Mouse (Mus musculus): ENCODE measurements around the gene Cacna2d1.

The Cacna2d1 gene

DNA sequence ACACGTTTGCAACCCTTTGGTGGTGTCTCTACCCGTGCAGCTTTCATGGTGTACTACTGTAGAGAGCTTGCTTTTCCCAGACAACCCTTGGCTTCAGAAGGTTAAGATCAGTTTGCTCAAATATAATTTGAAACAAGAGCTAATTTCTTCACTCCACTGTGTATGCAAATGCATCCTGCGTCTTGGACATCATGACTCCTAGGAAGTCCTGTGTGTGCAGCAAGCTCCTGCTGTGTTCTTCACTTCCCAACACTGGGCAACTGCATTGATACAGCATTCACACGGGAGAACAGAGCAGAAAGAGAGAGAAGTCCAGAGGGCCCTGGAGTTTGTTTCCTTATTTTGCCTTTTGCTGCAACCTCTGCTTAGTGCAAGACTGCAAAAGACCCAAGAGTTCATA, 48.1 kb downstream of the Cacna2d1 start:
- in situ Hi-C loops (cut with MboI, MseI): loop anchor here in 1 of 2 experiments (25.0 kb wide), 1 partner anchor 1970 kb away; no protein-coding TSS in a partner anchor

DNA sequence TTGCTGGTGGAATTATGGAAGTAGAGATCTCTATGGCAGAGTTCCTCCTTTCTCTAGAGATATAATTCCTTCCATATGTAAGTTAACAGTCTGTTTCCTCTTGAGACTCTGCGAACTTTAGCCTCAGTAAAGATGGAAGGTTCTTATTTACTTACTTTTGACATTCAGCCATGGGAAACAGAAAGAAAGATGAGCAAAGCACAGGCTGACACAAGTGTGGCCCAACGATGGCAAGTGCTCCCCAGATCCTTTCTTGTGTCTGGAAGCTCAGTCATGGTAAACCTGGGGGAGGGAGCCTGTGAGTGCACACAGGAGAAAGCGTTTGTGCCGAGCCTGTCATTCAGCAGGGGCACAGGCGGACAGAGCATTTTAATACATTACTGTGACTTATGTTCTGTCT, 48.9 kb downstream of the Cacna2d1 start:
- in situ Hi-C loops (cut with MboI, MseI): loop anchor here in 1 of 2 experiments (25.0 kb wide), 1 partner anchor 1971 kb away; no protein-coding TSS in a partner anchor

DNA sequence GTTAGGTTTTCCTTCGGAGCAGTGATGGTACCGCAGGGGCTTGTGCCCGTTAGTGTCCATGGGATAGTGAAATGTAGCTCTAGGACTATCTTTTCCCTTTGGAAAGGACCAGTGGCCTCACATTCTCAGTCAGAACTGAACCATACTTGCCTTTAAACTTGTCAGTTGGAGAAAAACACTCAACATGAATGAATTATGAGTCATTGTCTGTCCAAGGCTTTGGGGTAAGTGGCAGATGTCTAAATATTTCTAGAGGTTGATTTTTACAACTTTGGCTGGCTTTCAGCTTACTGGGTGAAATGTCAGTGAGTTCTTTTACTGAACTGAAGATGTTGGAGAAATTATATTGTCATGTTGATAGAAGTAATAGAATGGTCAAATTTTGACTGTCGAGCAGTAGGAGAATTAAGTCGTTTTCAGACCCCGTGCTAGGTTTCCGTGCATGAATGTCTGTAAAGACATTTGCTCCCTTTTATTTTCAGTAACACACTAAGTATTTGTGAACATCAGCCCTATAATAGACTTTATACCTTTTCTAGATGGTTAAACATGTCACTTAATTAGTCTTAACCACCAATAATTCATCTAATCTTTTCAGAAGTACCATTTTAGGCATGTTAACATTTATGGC, 50.9 kb downstream of the Cacna2d1 start:
- in situ Hi-C loops (cut with MboI, MseI): loop anchor here in 1 of 2 experiments (25.0 kb wide), 1 partner anchor 1973 kb away; no protein-coding TSS in a partner anchor

DNA sequence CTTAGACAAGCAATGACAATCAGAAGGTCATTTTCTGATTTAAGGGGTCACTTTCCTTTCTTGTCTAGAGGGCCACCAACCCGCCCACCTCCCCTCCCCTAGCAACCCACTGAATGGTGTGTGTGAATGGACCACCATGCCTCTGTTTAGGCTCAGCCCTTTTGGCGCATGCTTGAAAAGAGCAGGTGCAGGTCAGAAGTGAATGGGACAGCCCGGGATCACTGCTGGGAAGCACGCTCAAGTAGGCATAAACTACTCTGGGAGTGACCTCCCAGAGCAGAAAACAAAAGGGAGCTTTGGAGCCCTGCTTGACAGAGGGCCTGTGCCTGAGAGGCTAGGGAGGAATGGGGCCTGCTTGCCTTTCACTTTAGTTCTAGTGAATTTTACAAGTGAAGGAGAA, 51.4 kb downstream of the Cacna2d1 start:
- in situ Hi-C loops (cut with MboI, MseI): loop anchor here in 1 of 2 experiments (25.0 kb wide), 1 partner anchor 1974 kb away; no protein-coding TSS in a partner anchor

DNA sequence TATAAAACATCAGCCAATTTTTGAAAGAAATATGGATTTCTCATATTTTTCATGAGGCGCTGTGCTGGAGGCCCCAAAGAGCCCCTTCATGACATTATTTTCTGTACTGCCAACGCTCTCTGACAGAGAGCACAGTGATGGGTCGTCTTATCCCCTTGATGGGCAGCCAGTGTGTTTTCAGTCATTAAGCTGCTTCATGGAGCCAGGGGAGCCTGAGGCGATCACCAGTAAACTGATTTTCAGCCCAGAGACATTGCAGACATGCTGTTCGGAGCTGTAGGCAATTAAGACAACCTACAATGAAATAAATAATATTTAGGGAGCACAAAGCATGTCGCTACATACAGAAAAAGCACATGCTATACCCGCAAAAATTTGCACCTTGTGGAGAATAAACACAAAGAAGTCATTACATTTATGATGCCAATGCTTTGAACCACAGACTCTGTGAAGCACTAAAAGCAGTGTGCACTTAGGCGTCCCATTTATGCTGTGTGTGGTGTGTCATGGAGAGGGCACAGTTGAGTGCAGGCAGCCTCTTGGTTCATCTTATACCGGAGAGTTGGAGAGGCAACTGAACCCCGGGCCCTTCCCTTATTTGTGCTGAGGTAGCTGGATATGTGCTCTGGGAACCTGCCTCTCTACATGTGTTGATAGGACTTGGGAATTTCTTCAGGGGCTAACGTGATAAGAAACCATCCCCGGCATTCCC, 57.1 kb downstream of the Cacna2d1 start:
- in situ Hi-C loops (cut with MboI, MseI): loop anchor here in 1 of 2 experiments (25.0 kb wide), 1 partner anchor 1979 kb away; no protein-coding TSS in a partner anchor

DNA sequence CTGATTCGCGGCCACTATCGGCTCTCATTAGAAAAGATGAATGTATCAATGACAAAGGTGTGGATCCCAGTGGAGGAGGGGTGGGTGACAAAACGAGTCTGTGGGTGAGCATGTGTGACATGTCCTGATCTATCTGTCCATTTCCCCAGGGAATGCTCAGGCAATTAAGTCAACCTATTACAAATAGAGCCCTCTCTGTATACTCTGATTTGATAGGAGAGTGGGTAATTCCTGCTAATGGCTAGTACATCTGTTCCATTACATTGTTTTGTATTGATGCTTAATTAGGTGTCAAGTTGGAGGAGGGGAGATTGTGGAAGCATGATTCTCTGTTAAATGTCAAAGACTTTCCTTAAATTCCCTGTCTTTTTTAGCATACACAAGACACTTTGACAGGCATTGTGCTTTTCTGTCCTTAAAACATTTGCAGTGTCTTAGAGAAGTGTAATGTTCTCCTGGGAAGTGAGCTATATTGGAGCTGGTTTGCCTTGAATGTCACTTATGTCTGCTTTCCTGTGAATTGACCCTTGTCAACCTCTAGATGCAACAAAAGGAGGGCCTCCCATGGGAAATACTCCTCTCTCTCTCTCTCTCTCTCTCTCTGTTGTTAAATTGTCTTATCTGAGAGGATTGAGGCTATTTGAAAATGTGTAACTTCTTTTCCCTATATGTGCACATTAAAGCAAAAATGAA, 58.9 kb downstream of the Cacna2d1 start:
- in situ Hi-C loops (cut with MboI, MseI): loop anchor here in 1 of 2 experiments (25.0 kb wide), 1 partner anchor 1981 kb away; no protein-coding TSS in a partner anchor

DNA sequence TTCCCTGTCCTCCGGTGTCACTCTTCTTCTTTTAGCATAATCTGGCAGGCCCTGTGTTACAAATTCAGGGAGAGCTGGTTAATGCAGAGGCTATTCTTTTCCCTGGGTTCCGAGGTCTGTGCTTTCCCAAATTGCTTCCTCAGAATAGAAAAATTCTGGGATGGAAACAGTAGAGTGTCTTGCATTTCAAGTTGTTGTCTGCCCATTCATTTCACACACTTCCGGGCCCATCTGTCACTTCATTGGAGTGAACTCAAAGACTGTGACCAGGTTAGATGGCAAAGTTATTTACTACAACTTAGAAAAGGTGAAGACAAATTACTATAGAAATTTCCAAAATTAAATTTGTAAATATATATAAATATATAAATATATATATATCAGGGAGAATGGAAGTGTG, 62.7 kb downstream of the Cacna2d1 start:
- in situ Hi-C loops (cut with MboI, MseI): loop anchor here in 1 of 2 experiments (25.0 kb wide), 1 partner anchor 1985 kb away; no protein-coding TSS in a partner anchor

DNA sequence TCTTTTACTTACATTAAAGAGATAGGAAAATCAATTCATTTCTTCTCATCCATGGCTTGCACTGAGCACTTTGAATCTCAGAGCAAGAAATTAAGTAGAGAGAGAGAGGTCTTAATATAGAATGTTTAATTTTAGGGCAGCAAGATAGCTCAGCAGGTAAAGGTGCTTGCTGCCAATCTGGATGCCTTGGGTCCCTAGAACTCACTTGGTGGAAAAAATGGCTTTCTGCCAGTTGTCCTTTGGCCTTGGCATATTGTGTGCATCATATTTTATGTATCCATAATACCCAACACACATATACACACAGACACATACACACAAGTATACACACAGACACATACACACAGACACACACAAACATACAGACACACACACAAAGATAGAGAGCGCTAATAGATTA, 63.3 kb downstream of the Cacna2d1 start:
- in situ Hi-C loops (cut with MboI, MseI): loop anchor here in 1 of 2 experiments (25.0 kb wide), 1 partner anchor 1985 kb away; no protein-coding TSS in a partner anchor

DNA sequence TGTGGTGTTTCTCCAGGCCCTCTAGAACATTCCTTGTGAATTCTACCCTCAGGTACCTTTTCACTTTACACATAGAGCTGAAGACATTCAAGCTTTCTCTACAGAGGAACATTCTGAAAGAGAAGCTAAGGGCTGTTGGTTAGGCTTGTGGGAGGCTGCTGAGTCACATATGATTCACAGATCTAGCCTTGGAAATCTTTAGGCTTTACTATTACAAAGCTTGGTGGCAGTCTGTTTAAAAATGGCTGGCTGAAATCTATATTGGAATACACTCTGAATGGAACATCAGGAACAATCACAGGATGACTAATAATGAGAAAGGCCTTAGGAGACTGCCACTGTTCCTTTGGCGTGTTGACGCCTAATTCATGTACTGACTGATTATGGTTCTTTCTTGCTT, 66.4 kb downstream of the Cacna2d1 start:
- in situ Hi-C loops (cut with MboI, MseI): loop anchor here in 1 of 2 experiments (10.0 kb wide), 1 partner anchor 894 kb away; no protein-coding TSS in a partner anchor

DNA sequence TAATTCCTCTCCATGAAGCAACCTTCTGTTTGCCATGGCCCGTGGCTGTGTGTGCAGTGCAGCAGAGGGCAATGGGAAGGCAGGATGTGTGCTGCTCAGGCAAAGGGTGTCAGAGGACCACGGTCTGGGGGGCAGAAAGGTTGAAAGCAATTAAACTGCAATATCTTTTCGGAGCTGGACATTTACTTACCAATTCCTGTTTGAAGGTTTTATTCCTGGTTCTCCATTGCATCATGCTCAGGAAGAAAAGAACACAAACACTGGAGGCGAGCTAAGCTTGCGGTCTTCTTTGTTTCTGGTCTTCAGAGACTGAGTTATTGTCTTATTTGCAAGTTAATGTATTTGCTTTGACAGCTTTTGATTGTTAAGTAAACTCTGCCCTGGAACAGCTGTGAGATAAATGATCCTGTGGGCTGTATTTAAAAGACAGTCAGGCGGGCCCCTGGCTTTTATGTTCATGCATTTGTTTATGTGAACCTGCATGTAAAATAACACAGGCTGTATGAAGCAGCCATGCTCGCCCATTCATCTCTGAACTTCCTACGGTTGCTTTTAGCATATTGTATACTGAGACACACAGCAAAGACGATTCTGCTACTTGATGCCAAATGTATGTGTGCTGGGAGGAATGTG, 68.1 kb downstream of the Cacna2d1 start:
- in situ Hi-C loops (cut with MboI, MseI): loop anchor here in 1 of 2 experiments (10.0 kb wide), 1 partner anchor 892 kb away; no protein-coding TSS in a partner anchor

DNA sequence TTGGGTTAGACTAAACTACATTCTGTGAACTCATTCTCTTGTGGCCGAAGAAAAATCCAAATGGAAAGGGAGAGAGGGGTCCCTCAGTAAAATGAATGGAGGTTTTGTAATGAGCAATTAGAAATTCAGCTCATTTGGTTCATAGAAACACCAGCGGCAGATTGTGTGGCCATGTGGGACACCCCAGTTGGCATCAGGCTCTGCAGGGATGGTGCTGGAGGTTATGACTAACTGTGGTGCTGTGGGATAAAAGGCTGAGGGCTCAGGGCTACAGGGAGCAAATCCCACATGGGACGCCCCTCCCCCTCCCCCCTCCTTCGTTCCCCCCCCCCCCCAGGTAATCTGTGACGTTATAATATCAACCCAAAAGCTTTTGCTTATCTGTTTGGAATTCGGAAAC, 69.8 kb downstream of the Cacna2d1 start:
- in situ Hi-C loops (cut with MboI, MseI): loop anchor here in 1 of 2 experiments (10.0 kb wide), 1 partner anchor 890 kb away; no protein-coding TSS in a partner anchor

DNA sequence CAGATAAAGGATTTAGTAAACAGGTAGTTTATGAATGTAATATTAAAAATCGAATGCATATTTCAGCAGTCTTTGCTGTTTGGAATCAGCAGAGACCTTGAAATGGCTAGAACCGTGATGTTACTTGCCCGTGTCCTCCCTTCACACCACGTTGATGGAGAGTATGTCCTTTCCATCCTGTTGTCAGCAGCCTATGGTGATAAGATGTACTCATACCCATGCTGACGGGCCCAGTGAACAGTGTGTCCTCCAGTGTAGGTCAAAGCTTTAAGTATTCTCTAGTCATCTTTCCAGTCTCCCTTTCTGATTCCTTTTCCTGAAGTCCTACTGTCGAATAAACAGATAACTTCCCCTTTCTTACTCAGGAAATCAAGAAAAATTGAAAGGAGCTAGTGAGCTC, 72.5 kb downstream of the Cacna2d1 start:
- in situ Hi-C loops (cut with MboI, MseI): loop anchor here in 1 of 2 experiments (10.0 kb wide), 1 partner anchor 888 kb away; no protein-coding TSS in a partner anchor

DNA sequence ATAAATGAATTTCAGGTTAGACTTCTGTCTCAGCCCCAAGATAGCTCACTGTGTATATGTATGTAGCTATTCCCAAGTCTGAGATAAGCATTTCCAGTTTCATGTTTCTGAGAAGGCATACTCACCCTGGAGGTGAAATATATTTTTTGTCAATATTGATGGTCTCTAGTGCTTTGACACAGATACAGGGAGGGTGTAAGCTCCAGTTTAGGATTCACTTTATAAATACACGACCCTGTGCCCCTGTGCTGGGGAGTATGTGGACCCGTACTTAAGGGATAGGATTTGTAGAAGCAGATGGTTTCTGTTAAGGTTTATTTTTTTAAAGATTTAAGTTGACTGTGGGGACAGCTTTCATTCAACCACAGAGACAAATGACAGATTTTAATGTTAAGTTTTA, 79.2 kb downstream of the Cacna2d1 start:
- in situ Hi-C loops (cut with MboI, MseI): no loop called here

DNA sequence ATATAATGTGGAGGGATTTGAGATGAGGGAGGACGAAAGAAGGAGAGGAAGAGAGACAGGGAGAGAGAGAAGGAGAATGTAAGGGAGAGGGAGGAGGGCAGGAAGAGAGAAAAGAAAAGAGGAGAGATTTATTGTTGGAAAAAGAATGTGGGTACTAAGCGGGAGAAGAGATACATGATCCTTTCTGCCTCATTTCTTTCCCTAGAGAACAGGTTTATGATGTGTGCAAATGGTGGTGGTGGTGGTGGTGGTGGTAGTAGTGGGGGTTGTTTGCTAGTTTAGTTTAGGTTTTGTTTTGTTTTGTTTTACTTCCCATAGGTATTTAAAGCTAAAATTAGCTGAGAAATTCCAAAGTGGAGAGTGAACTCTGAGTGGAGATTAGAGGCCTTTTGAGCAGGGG, 79.9 kb downstream of the Cacna2d1 start:
- in situ Hi-C loops (cut with MboI, MseI): no loop called here

DNA sequence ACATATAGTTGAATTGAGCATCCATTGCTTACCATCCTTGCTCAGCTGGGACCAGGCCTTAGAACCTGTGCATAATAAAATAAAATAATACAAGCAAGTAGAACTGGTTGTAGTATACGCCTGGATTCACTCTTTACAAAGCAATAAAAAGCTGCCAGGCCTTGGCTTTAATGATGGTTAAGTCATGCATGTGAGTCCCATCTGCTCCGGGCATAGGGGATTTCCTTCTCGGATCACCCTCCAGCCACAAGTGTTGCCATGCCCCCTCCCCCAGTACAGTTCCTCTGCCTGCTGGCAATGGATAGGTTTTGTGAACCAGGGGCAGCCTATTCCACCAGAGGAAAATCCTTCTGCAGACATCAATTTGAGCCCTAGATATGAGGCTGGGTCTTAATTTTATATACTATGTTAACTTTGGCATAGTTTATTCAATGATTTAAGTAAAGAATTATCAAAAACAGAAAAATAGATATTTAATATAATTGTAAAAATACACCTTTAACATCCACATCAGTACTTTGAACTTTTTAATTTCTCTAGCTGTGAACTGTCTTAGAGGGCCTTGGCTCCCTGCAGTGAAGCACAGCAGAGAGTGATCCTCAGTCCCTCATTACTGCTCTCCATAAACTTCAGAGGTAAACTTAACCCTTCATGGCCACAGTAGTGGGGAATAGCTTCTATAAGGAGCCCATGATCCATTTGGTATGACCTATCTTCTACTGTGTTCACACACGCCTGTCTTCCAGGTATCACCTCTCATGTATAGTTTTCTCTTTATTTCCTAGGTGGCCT, 90.3 kb downstream of the Cacna2d1 start:
- in situ Hi-C loops (cut with MboI, MseI): no loop called here

DNA sequence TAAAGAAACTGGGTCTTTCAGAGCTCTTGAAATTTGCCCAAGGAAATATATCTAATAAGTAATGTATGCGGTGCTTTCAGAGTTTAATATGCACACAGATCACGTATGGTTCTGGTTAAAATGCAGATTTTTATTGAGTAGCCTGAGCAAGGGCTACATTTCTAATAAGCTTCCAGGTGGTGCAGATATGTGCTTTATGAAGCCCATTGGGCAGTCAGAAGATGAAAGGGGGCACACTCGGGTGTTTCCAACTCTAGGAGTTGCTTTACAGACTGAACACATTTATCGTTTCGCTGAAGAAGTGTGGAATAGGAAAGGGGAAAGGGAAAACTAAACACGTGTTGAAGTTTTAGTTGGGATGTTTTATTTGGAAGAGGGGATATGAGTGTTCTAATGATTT, 94.4 kb downstream of the Cacna2d1 start:
- in situ Hi-C loops (cut with MboI, MseI): no loop called here

DNA sequence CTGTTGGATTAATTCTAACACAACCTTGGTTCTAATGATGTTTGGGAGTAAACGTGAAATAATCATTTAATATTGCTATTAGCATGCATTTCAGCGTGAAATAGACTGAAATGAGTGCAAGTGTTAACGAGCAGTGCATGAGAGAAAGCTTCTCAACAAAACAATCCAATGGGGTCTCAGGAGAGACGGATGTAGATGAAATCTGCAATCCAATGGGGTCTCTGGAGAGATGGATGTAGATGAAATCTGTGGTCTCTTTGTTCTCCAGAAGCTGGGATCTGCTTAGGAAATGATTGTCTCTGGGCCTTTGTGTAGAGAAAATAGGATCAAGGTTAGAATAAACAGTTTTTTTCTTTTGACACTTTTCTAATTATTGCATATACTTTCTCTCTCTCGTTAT, 95.0 kb downstream of the Cacna2d1 start:
- in situ Hi-C loops (cut with MboI, MseI): no loop called here

DNA sequence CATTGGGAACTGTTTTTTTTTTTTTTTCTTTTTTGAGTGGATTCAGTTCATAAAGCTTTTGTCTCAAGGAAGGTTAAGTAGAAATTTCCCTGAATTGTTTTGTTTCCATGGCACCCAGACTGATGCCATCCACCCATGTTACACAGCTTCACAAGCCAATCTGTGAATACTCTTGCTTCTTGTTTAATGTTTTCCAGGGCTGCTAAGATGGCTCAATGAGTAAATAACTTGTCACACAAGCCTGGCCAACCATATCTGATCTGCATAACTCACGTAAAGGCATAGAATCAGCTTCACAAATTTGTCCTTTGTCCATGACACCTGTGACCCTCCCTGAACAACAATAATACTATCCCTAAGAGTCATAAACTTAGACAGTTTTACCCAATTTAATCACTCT, 99.1 kb downstream of the Cacna2d1 start:
- in situ Hi-C loops (cut with MboI, MseI): no loop called here

DNA sequence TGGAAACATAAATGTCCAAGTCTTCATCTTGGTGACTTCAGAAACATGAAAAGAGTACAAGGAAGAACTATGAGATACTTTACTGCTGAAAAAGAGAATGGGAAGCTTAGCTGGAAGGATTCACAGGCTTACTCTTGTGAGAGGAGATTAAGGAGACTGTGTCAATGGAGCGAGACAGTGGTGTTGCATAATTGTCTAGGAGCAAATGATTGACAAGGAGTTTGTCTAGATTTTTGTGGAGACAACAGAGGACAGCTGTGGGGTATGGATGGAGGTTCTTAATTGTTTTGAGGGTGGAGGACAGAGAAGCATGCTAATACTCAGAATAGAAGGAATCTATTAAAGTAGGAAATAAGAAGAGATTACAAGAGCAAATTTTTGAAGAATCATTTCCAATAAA, 100.8 kb downstream of the Cacna2d1 start:
- in situ Hi-C loops (cut with MboI, MseI): no loop called here

DNA sequence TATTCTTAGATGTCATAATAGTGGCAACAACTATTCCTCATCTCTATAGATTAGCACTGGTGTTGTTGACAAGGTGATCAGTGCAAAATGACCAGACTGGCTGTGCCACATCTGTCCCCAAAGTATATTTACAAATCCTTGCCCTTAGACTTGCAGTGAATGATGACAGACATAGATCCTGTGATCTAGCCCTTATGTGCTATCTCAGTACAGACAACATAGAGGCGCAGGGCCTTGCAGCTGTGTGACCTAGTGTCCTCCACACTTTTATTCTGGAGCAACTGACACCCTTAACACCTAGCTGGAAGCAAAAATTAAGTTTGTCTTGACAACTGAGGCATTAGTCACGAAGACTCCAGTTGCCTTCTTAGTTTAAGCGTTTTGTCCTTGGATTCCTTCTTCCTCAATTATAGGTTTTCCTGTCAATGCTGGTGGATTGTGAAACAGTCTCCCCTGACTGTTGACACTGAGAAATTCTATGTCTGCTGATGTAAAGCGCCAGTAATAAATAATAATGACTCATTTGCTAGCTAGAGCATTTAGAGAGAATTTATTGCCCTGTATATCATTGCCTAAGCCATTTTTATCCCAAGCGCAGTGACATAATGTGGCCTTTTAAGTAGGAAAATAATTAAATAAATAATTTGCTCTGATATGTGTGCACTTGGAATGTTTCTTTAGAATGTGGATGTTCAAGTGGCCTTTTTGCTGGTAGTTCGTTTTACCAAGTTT, 110.8 kb downstream of the Cacna2d1 start:
- in situ Hi-C loops (cut with MboI, MseI): no loop called here
